Mouse (Mus musculus) frontal cortex, adult (tissue): Measurements from ENCODE around the gene Arntl2.
"Not testable (repeated sequence)": the region's sequence is repeated elsewhere in the genome, so short reads cannot be mapped to it uniquely, and the experiment has no call there.

Experiments used
- ATAC-seq: cut with Nextera tagmentation; 2 replicates; pipeline ENCODE4 v1.9.2; 2017; ENCODE audit warnings: mild to moderate bottlenecking, moderate library complexity, mixed read lengths; ENCODE audit not compliant: low TSS enrichment

Arntl2 gene

GRCm38 (mm10) chr6:146847402-146847801 lies 51.5 kb downstream of the Arntl2 start:
- no peak for ATAC-seq

GRCm38 (mm10) chr6:146848281-146848680 lies 52.4 kb downstream of the Arntl2 start:
- ATAC-seq: no peak

- ATAC-seq: no peak
These were observed 54.2 kb downstream of the Arntl2 start, which contains the start of gene Smco2 for GRCm38 (mm10) chr6:146850050-146850449. TSS of gene Smco2 (plus strand) at chr6:146850104.

- no peak for ATAC-seq
These were observed 56.1 kb downstream of the Arntl2 start for GRCm38 (mm10) chr6:146851916-146852315.

GRCm38 (mm10) chr6:146852739-146853138 lies 56.9 kb downstream of the Arntl2 start:
- ATAC-seq: 0 out of 2 replicates have a peak, but pooled peaks have one; percentile 5

- no peak for ATAC-seq
These were observed 59.3 kb downstream of the Arntl2 start for GRCm38 (mm10) chr6:146855185-146855584.

GRCm38 (mm10) chr6:146857386-146857785 lies 61.5 kb downstream of the Arntl2 start:
- peak; percentile 56 for ATAC-seq

DNA sequence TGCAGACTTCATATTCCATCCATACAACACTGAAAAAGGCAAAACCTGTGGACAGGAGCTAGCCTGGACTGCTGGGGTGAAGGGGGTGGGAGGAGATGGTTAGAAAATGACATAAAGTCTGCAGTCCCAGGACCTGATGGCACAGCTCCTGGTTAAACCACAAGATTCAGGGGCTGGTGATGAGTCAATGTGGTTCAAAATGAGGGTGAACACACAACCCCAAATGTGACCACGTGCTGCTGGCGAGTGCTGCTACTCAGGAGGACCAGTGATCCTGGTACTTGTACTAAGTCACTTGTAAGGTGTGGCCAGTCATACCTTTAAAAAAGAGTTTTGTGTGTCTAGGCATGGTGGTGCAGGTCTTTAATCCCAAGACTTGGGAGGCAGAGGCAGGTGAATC lies 67.3 kb downstream of the Arntl2 start:
- ATAC-seq: no peak

GRCm38 (mm10) chr6:146864370-146864769 lies 68.5 kb downstream of the Arntl2 start:
- not testable (repeated sequence) for ATAC-seq

GRCm38 (mm10) chr6:146865701-146866100 lies 69.8 kb downstream of the Arntl2 start:
- no peak for ATAC-seq

GRCm38 (mm10) chr6:146871975-146872374 lies 76.1 kb downstream of the Arntl2 start:
- ATAC-seq: no peak

- ATAC-seq: no peak
These were observed 78.6 kb downstream of the Arntl2 start for GRCm38 (mm10) chr6:146874415-146874814.

GRCm38 (mm10) chr6:146876820-146877219 lies 81.0 kb downstream of the Arntl2 start:
- ATAC-seq: no peak

GRCm38 (mm10) chr6:146877425-146878045 lies 81.7 kb downstream of the Arntl2 start:
- ATAC-seq: peak; percentile 88

GRCm38 (mm10) chr6:146878926-146879325 lies 83.1 kb downstream of the Arntl2 start:
- ATAC-seq: no peak

DNA sequence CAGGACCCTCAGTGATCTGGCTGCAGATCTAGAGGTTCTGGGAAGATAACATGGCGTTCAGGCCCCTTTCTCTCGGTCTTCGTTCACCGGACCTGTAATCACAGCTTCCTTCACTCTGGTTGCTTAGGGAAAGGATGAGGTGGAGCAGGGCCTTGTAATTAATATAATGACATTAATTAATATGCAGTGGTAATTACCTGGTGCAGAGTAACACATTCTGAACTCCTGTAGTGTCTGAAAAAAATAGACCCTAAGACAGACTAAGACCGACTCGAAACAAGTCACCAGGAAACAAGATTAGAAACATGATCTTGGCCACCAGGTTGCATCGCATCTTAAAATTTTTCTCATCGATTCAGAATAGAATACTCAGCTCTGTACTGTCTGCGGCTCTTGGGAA lies 84.0 kb downstream of the Arntl2 start:
- no peak for ATAC-seq

GRCm38 (mm10) chr6:146880296-146880695 lies 84.4 kb downstream of the Arntl2 start:
- no peak for ATAC-seq

DNA sequence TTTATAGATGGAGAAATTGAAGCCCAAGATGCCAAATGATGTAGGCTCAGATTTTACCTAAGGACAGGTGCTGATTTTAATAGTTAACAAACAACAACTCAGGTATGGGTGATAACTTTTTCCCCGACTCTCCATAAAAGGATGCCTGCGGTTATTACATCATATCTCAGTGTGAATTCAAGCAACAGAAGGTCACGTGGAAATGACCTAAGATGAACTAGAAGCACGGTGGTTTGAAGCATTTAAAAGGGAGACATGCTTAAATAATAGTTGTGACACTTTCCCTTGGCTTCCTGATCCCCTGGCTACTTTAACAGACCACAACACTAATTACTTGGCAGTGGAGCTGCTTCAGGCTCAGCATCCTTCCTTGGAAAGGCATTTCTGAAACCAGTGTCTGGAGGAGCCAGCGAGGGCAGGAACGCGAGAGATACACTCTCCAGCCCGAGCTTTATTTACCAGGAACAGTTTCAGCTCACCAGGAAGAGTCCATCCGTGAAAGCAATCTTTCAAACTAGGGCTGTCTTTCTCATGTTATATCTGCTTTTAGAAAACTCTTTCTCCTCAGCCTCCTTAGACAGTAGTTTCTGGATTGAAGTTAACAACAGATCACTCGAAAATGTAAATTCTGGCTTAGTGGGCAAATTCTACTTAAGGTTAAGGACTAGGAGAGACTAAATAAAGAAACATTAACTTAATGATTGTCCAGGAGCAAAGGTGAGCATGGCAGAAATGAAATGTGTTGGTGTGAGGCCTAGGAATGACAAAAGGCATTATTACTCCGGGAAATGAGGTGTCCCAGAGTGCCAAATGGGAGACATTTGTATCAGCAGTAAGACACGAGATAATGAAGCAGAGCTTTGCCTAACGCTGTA lies 86.3 kb downstream of the Arntl2 start:
- ATAC-seq: no peak
